Mouse (Mus musculus) liver, postnatal 0 days (tissue): Measurements from ENCODE around the gene Mfsd8. TPM values are rescaled to one million over a fixed set of nuclear protein-coding genes. Genes with fewer than 3 reads are reported as not detected.

Experiments
- ATAC-seq: fragments of 200-750 bp; cut with Nextera tagmentation; 2 replicates; pipeline ENCODE4 v1.8.0; 2017; ENCODE audit warnings: mild to moderate bottlenecking, moderate library complexity
- DNase-seq: peaks from one replicate; pipeline ENCODE4 v3.0.0-alpha.2; 2016
- H3K27ac ChIP-seq: fragments of 300-500 bp; sonication (generic); 2 replicates; pipeline ENCODE4 v1.5.1; 2014; ENCODE audit warnings: antibody characterized with exemption, moderate library complexity, mild to moderate bottlenecking, low read depth
- H3K27me3 ChIP-seq: fragments of 300-500 bp; sonication (generic); 2 replicates; pipeline ENCODE4 v1.6.1; 2014; ENCODE audit warnings: low read length, control low read depth, mixed read lengths; ENCODE audit not compliant: insufficient read depth
- H3K36me3 ChIP-seq: fragments of 300-500 bp; sonication (generic); replicated peaks from 2 replicates; pipeline ENCODE4 v1.6.1; 2014; ENCODE audit warnings: mild to moderate bottlenecking, control low read depth, low read length, moderate library complexity, mixed read lengths; ENCODE audit not compliant: insufficient read depth
- H3K4me1 ChIP-seq: fragments of 300-500 bp; sonication (generic); 2 replicates; pipeline ENCODE4 v1.6.1; 2014; ENCODE audit warnings: antibody characterized with exemption, mild to moderate bottlenecking, control low read depth; ENCODE audit not compliant: insufficient read depth
- H3K4me2 ChIP-seq: fragments of 300-500 bp; sonication (generic); 2 replicates; pipeline ENCODE4 v1.6.1; 2014; ENCODE audit warnings: low read depth, mild to moderate bottlenecking, low read length, moderate library complexity, mixed read lengths
- H3K4me3 ChIP-seq: fragments of 300-500 bp; sonication (generic); 2 replicates; pipeline ENCODE4 v1.5.1; 2014; ENCODE audit warnings: low read depth, low read length
- H3K9ac ChIP-seq: fragments of 300-500 bp; sonication (generic); replicated peaks from 2 replicates; pipeline ENCODE4 v1.6.1; 2014; ENCODE audit warnings: mild to moderate bottlenecking, moderate library complexity
- H3K9me3 ChIP-seq: fragments of 300-500 bp; sonication (generic); 2 replicates; pipeline ENCODE4 v1.6.1; 2016; ENCODE audit warnings: mild to moderate bottlenecking, control low read depth, low read length, mixed read lengths
- CTCF ChIP-seq: sonication (generic); IDR thresholded peaks from 2 replicates; pipeline ENCODE4 v1.5.1; 2016; ENCODE audit warnings: antibody characterized with exemption, low read depth
- EP300 ChIP-seq: IDR thresholded peaks from 2 replicates; pipeline ENCODE4 v1.6.1; 2016; ENCODE audit warnings: antibody characterized with exemption, low read depth, mild to moderate bottlenecking
- WGBS: fragments of 180-500 bp; shearing (Covaris S2); extraction: QIAGEN DNeasy Blood & Tissue Kit; methylation state at CpG from one replicate; pipeline ENCODE4 v1.1.7; 2014; ENCODE audit not compliant: insufficient replicate concordance; 5-methylcytosine and 5-hydroxymethylcytosine counted together
- polyA plus RNA-seq: library from polyadenylated mRNA; unstranded; fragments of >200 nt; fragmentation: Nextera tagmentation; extraction: Ambion mirVana; gene quantifications from 2 replicates; pipeline ENCODE4 v1.2.1, GENCODE M21; 2015

Mfsd8 gene
- polyA plus RNA-seq, 1 experiment from 2014 or later = 3.5 TPM

DNA sequence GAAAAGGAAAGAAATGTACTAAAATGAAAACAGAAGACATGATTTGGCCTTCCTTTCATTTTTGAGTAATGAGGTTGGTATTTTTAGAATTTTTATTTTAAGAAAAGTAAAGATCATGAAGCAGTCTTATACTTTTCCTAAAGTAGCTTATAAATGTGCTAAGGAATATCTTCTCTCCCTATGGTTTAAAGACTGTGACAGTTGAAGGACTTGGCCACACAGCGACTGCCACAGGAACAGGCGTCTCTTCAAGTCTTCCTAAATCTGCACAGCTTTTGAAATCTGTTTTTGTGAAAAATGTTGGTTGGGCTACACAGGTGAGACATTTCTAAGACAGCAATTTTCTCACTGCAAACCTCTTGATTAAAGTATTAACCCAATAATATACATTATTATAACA is 33.4 kb downstream of the Mfsd8 start:
- Histone ChIP-seq H3K9me3 (no peaks in the 10 kb centered on the region), H3K27me3 (no peaks in the 10 kb centered on the region), H3K36me3 (peaks cover 62% of the 10 kb centered on the region), H3K4me3 (no peak overlapping the region), H3K9ac (no peak overlapping the region), H3K4me2 (no peak overlapping the region), H3K27ac (no peak overlapping the region), H3K4me1 (no peaks in the 10 kb centered on the region)
- DNase-seq (no peak), ATAC-seq (no peak)
- 95% methylated on average over 2 of the region's 2 CpGs for WGBS
- TF ChIP-seq CTCF (no peak), EP300 (no peak)

DNA sequence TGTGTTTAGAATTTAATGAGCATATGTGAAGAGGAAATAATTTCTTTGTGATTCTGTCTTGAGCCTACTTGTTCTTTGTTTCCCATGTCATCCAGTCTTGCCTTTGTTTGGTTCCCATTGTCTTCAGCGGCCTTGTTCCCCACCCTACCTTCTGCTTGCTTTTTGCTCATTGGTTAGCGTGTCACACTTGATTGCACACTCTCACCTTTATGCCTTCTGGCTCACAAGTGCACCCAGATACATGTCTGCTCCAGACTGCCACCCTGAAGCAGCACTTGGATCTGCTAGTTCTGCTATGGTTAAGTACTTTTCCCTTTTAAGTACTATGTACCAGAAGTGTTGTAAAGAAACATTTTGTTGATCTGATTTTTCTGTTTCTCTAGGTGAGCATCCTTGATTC is 36.8 kb downstream of the Mfsd8 start:
- TF ChIP-seq EP300 (no peak), CTCF (no peak)
- H3K9ac ChIP-seq = no peak overlapping the region
- no peaks in the 10 kb centered on the region for H3K27me3 ChIP-seq
- no peak overlapping the region for H3K4me2 ChIP-seq
- ATAC-seq = no peak
- H3K36me3 ChIP-seq = peaks cover 63% of the 10 kb centered on the region
- H3K4me3 ChIP-seq = no peak overlapping the region
- H3K9me3 ChIP-seq = no peaks in the 10 kb centered on the region
- H3K4me1 ChIP-seq = no peaks in the 10 kb centered on the region
- 95% methylated on average over 2 of the region's 2 CpGs for WGBS
- no peak overlapping the region for H3K27ac ChIP-seq
- DNase-seq = no peak

DNA sequence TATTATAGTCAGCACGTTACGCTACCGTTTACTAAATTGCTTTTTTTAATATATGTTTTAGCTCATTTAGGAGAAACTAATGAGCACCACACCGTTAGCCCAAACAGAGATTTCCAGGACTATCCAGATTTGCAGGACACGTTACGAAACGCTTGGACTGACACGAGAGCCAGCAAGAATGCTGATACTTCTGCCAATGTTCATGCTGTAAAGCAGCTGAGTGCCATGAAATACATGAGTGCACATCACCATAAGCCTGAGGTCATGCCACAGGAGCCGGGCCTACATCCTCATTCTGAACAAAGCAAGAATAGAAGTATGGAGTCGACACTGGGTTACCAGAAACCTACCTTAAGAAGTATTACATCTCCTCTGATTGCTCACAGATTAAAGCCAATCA is 38.0 kb downstream of the Mfsd8 start:
- H3K9ac ChIP-seq = no peak overlapping the region
- H3K27ac ChIP-seq = no peak overlapping the region
- DNase-seq (no peak), ATAC-seq (no peak)
- no peak overlapping the region for H3K4me2 ChIP-seq
- WGBS = 94% methylated on average over 10 of the region's 10 CpGs
- no peak overlapping the region for H3K4me3 ChIP-seq
- TF ChIP-seq CTCF = no peak
- TF ChIP-seq EP300 = no peak
- H3K27me3 ChIP-seq = no peaks in the 10 kb centered on the region
- no peaks in the 10 kb centered on the region for H3K4me1 ChIP-seq
- peaks cover 61% of the 10 kb centered on the region for H3K36me3 ChIP-seq
- H3K9me3 ChIP-seq = no peaks in the 10 kb centered on the region

DNA sequence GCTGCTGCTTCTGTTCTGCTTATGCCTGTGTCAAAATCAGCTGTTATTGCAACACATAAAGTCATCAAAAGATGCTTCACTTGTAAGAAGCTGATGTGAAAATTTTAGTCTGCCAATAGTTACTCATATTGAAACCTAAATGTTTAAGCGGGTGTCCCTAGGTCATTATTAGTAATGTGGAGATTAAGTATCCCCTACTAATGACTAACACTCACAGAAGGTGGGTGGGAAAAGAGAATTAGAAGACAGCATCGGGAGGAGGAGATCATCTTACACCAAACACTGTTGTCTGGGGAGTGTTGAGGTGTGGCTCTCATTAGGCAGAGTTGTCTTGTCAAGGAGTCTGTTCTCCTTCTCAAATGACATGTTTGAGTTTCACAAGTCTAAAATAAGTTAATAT is 39.8 kb downstream of the Mfsd8 start:
- Histone ChIP-seq H3K4me1 (no peaks in the 10 kb centered on the region), H3K27ac (no peak overlapping the region), H3K27me3 (no peaks in the 10 kb centered on the region), H3K36me3 (peaks cover 53% of the 10 kb centered on the region), H3K4me2 (no peak overlapping the region), H3K4me3 (no peak overlapping the region), H3K9me3 (no peaks in the 10 kb centered on the region), H3K9ac (no peak overlapping the region)
- ATAC-seq (no peak), DNase-seq (no peak)
- no peak for TF ChIP-seq CTCF
- no peak for TF ChIP-seq EP300
- WGBS = 85% methylated on average over 2 of the region's 2 CpGs

DNA sequence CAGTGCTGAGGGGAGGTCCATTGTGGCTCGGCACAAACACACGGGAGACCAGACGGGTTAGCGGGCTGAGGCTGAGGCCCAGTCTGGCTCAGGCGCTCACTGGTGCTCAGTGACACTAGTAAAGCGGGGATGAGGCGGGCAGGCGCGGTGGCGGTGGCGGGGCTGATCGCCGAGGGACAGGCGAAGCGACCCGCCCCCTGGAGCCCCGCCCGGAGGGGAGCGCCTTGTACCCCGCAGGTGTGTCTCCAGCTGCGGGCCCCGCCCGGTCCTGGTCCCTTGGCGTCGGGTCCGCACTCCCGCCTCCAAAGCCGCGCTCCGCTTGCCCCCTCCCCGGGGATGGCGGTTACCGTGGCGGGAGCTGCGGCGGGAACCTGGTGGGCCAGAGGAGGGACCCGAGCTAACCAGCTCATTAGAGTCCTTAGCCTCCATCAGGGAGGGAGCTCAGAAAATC is 46.3 kb downstream of the Mfsd8 start:
- H3K4me1 ChIP-seq = peaks cover 4% of the 10 kb centered on the region
- H3K4me3 ChIP-seq = peak overlapping the region; percentile 88
- no peaks in the 10 kb centered on the region for H3K27me3 ChIP-seq
- ATAC-seq = peak; percentile 70
- no peaks in the 10 kb centered on the region for H3K9me3 ChIP-seq
- TF ChIP-seq CTCF = no peak
- TF ChIP-seq EP300 = no peak
- H3K27ac ChIP-seq = peak overlapping the region; percentile 87
- H3K9ac ChIP-seq = peak overlapping the region; percentile 94
- H3K4me2 ChIP-seq = peak overlapping the region; percentile 99
- H3K36me3 ChIP-seq = peaks cover 20% of the 10 kb centered on the region
- DNase-seq = peak; percentile 83
- WGBS = under 1% methylated on average over 32 of the region's 37 CpGs

DNA sequence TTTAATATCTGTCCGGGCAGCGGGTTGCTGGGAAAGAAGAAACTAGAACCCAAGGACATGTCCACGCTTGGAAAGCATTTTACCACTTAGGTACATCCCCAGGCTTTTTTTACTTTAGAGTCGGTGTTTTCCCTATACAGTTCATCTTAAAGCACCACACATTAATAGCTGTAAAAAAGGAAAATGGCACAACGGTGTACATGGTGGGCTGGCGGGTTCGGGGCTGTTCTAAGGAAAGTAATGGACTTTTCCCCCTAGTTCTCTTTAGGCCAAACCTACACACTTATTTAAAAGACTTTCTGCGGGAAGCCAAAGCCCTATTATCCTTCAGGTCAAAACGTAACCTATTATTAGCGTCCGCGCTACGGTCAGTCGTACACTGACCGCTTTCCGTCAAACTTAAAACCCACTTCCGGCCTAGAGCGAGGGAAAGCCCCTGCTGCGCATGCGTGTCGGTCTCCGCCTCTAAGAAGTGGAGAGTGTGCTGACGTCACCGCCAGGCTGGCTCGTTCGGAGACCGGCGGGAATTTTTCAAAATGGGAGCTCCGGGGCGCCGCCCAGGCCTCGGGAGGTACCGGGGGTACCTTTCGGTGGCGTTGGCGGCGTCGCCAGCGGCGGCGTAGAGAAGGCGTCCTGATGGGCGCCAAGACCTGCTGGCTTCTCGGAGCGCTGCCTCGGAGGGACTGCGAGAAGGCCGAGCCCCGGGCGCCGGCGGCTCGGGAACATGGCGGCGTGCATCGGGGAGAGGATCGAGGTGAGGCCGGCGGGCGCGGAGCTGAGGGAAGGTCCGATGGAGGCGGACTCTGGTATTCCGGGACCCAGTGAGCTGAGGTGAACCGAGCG is 46.9 kb downstream of the Mfsd8 start, which contains the start of gene Plk4:
Gene Plk4, plus strand, starts transcription at position 490 of the 843 bp plus-strand sequence.
- Histone ChIP-seq H3K27me3 (no peaks in the 10 kb centered on the region), H3K9ac (peak within 1 kb of the TSS; percentile 94), H3K4me3 (peak within 1 kb of the TSS; percentile 88), H3K4me2 (peak within 1 kb of the TSS; percentile 99), H3K27ac (peak within 1 kb of the TSS; percentile 87), H3K36me3 (peaks cover 14% of the 10 kb centered on the region), H3K9me3 (no peaks in the 10 kb centered on the region), H3K4me1 (peaks cover 4% of the 10 kb centered on the region)
- peak; percentile 97 for DNase-seq
- TF ChIP-seq CTCF = no peak
- TF ChIP-seq EP300 = no peak
- 2% methylated on average over 66 of the region's 66 CpGs for WGBS
- peak; percentile 91 for ATAC-seq
